Mouse (Mus musculus) neural tube, embryonic 11.5 days (tissue): ENCODE data around the gene Dcaf15. TPM values are rescaled to one million over a fixed set of nuclear protein-coding genes. Genes with fewer than 3 reads are reported as not detected.
A peak's percentile ranks its signal among the peaks of the same experiment; 100 is the strongest.

Experiments used
- ATAC-seq: fragments of 200-750 bp; cut with Nextera tagmentation; 2 replicates; pipeline ENCODE4 v1.8.0; 2017; ENCODE audit warnings: moderate number of reproducible peaks, mild to moderate bottlenecking, moderate TSS enrichment, moderate library complexity; ENCODE audit not compliant: insufficient read depth, low FRiP score, low TSS enrichment
- DNase-seq: peaks from one replicate; pipeline ENCODE4 v3.0.0-alpha.2; 2015; ENCODE audit warnings: low spot score
- H3K27ac ChIP-seq: fragments of 300-500 bp; sonication (generic); 2 replicates; pipeline ENCODE4 v1.5.1; 2014; ENCODE audit warnings: low read depth, mild to moderate bottlenecking, low read length
- H3K27me3 ChIP-seq: fragments of 300-500 bp; sonication (generic); 2 replicates; pipeline ENCODE4 v1.6.1; 2014; ENCODE audit warnings: mild to moderate bottlenecking, low read length, mixed read lengths; ENCODE audit not compliant: control insufficient read depth, insufficient read depth
- H3K36me3 ChIP-seq: fragments of 300-500 bp; sonication (generic); 2 replicates; pipeline ENCODE4 v1.6.1; 2014; ENCODE audit warnings: mild to moderate bottlenecking, low read length, moderate library complexity, mixed read lengths; ENCODE audit not compliant: control insufficient read depth, insufficient read depth
- H3K4me1 ChIP-seq: fragments of 300-500 bp; sonication (generic); 2 replicates; pipeline ENCODE4 v1.6.1; 2014; ENCODE audit warnings: low read length, mixed read lengths; ENCODE audit not compliant: control insufficient read depth, insufficient read depth
- H3K4me2 ChIP-seq: fragments of 300-500 bp; sonication (generic); 2 replicates; pipeline ENCODE4 v1.6.1; 2014; ENCODE audit warnings: low read depth, mild to moderate bottlenecking, moderate library complexity
- H3K4me3 ChIP-seq: fragments of 300-500 bp; sonication (generic); 2 replicates; pipeline ENCODE4 v1.5.1; 2014; ENCODE audit warnings: low read depth, low read length
- H3K9ac ChIP-seq: fragments of 300-500 bp; sonication (generic); 2 replicates; pipeline ENCODE4 v1.6.1; 2014; ENCODE audit warnings: mild to moderate bottlenecking, low read length
- H3K9me3 ChIP-seq: fragments of 300-500 bp; sonication (generic); 2 replicates; pipeline ENCODE4 v1.6.1; 2016; ENCODE audit warnings: low read length; ENCODE audit not compliant: control insufficient read depth
- WGBS: fragments of 180-500 bp; shearing (Covaris S2); extraction: QIAGEN DNeasy Blood & Tissue Kit; methylation state at CpG from one replicate; pipeline ENCODE4 v1.1.7; 2014; 5-methylcytosine and 5-hydroxymethylcytosine counted together
- microRNA counts: library from miRNA; unstranded; fragments of <30 nt; microRNA quantifications from one replicate; lab custom pipeline; 2015
- microRNA-seq: library from miRNA; unstranded; fragments of <30 nt; microRNA quantifications from one replicate; pipeline ENCODE4, GENCODE M21; 2016
- polyA plus RNA-seq: library from polyadenylated mRNA; unstranded; fragments of >200 nt; fragmentation: Nextera tagmentation; extraction: Ambion mirVana; gene quantifications from 2 replicates; pipeline ENCODE4 v1.2.1, GENCODE M21; 2014

Gene Dcaf15
- polyA plus RNA-seq, 1 experiment from 2014 or later = 17.0 TPM

DNA sequence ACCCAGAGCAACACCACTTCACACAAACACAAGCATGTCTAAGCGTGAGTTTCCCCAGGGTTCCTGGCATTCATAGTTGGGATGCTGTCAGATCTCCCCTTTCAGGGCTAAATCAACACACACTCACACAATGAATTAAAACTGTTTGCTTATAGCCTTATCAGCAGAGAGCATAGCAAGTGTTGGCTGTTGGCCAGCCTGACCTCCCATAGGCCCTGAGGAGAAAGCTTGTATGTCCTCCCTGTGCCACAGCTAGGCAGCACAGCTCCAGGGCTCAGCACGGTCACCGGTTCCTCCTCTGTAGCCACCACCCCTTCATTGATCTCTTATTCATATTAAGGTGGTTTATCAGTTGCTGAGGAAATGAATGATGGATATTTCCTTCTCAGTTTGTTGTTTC, 51.8 kb downstream of the Dcaf15 start:
- Histone ChIP-seq H3K36me3 (no peaks in the 10 kb centered on the region), H3K4me1 (no peaks in the 10 kb centered on the region), H3K9ac (no peak overlapping the region), H3K4me2 (no peak overlapping the region), H3K9me3 (no peaks in the 10 kb centered on the region), H3K27me3 (no peaks in the 10 kb centered on the region), H3K4me3 (no peak overlapping the region), H3K27ac (no peak overlapping the region)
- ATAC-seq = no peak
- 90% methylated on average over 3 of the region's 3 CpGs for WGBS
- no peak for DNase-seq

- no peak overlapping the region for H3K9ac ChIP-seq
- H3K4me3 ChIP-seq = no peak overlapping the region
- 74% methylated on average over 5 of the region's 5 CpGs for WGBS
- H3K36me3 ChIP-seq = no peaks in the 10 kb centered on the region
- H3K27ac ChIP-seq = no peak overlapping the region
- DNase-seq (no peak), ATAC-seq (no peak)
- peaks cover 2% of the 10 kb centered on the region; the same call in 1 of the 2 replicates for H3K4me1 ChIP-seq
- no peaks in the 10 kb centered on the region for H3K9me3 ChIP-seq
- no peak overlapping the region for H3K4me2 ChIP-seq
- peaks cover 24% of the 10 kb centered on the region for H3K27me3 ChIP-seq
Measured at GRCm38 (mm10) chr8:84048171-84048570, 56.4 kb downstream of the Dcaf15 start.

MicroRNA genes within 50 kb of the gene (microRNA counts, 519-probe panel; counts per million panel counts)
- 3,646 counts per million, percentile 71 among the panel's probes with 10 or more counts for microRNA mmu-miR-709 (lab: Ali Mortazavi, UCI)

Small RNA genes lying within 50 kb of the gene (microRNA-seq; reads per million reads assigned to microRNA genes)
- gene Mir709 = not detected

Other genes with a start within 250 kb of the Dcaf15 start
- 20.6 and 21.6 TPM in 2 replicates for gene Adgrl1, start 204.7 kb downstream of the Dcaf15 start, polyA plus RNA-seq
- gene Gm10644, start 149.6 kb downstream of the Dcaf15 start, polyA plus RNA-seq = 0.44 and 0.57 TPM in 2 replicates
- 78.4 and 84.2 TPM in 2 replicates for gene Asf1b, start 149.3 kb downstream of the Dcaf15 start, polyA plus RNA-seq
- gene Prkaca, start 131.8 kb downstream of the Dcaf15 start, polyA plus RNA-seq = 154 and 171 TPM in 2 replicates
- gene Samd1, start 107.1 kb downstream of the Dcaf15 start, polyA plus RNA-seq = 14.4 and 16.5 TPM in 2 replicates
- 0.70 and 0.77 TPM in 2 replicates for gene 1700067K01Rik, start 103.3 kb downstream of the Dcaf15 start, polyA plus RNA-seq
- gene 2210011C24Rik, start 92.6 kb downstream of the Dcaf15 start, polyA plus RNA-seq = not detected in 2 replicates
- 4.4 TPM in 2 replicates for gene Palm3, start 83.3 kb downstream of the Dcaf15 start, polyA plus RNA-seq
- 0.12 and 0.13 TPM in 2 replicates for gene Il27ra, start 62.2 kb downstream of the Dcaf15 start, polyA plus RNA-seq
- gene Rln3, start 59.8 kb downstream of the Dcaf15 start, polyA plus RNA-seq = not detected in 2 replicates
- 1.8 and 2.6 TPM in 2 replicates for gene Gm10643, start 39.6 kb downstream of the Dcaf15 start, polyA plus RNA-seq
- 9.6 TPM in 2 replicates for gene Rfx1, start 37.9 kb downstream of the Dcaf15 start, polyA plus RNA-seq
- gene Podnl1, start 21.2 kb upstream of the Dcaf15 start, polyA plus RNA-seq = 0.27 TPM in 1 of 2 replicates, not detected in the other
- 11.2 and 12.4 TPM in 2 replicates for gene Cc2d1a, start 43.2 kb upstream of the Dcaf15 start, polyA plus RNA-seq
- 1.0 and 1.3 TPM in 2 replicates for gene 4930432K21Rik, start 43.3 kb upstream of the Dcaf15 start, polyA plus RNA-seq
- 6.2 TPM in 2 replicates for gene Nanos3, start 80.4 kb upstream of the Dcaf15 start, polyA plus RNA-seq
- gene Zswim4, start 132.3 kb upstream of the Dcaf15 start, polyA plus RNA-seq = 34.9 and 35.5 TPM in 2 replicates
- 301 and 323 TPM in 2 replicates for gene D8Ertd738e, start 145.0 kb upstream of the Dcaf15 start, polyA plus RNA-seq
- 50.7 and 55.9 TPM in 2 replicates for gene Mri1, start 152.6 kb upstream of the Dcaf15 start, polyA plus RNA-seq
- 21.4 and 26.6 TPM in 2 replicates for gene Ccdc130, start 165.6 kb upstream of the Dcaf15 start, polyA plus RNA-seq